Mouse (Mus musculus) limb, embryonic 14.5 days (tissue): ENCODE data around the gene Eif2ak4. TPM values are rescaled to one million over a fixed set of nuclear protein-coding genes. Genes with fewer than 3 reads are reported as not detected.

ENCODE experiments used
- ATAC-seq: fragments of 200-750 bp; cut with Nextera tagmentation; 2 replicates; pipeline ENCODE4 v1.8.0; 2017; ENCODE audit warnings: low read depth, moderate number of reproducible peaks, moderate TSS enrichment; ENCODE audit not compliant: low FRiP score
- DNase-seq: peaks from one replicate; pipeline ENCODE4 v3.0.0-alpha.2; 2015; ENCODE audit warnings: low spot score
- H3K27ac ChIP-seq: fragments of 300-500 bp; sonication (generic); replicated peaks from 2 replicates; pipeline ENCODE4 v1.5.1; 2014; ENCODE audit warnings: low read depth, mild to moderate bottlenecking, low read length, moderate library complexity, mixed read lengths
- H3K27me3 ChIP-seq: fragments of 300-500 bp; sonication (generic); 2 replicates; pipeline ENCODE4 v1.6.1; 2014; ENCODE audit warnings: low read length, mixed read lengths; ENCODE audit not compliant: control insufficient read depth, insufficient read depth
- H3K36me3 ChIP-seq: fragments of 300-500 bp; sonication (generic); 2 replicates; pipeline ENCODE4 v1.6.1; 2014; ENCODE audit warnings: mild to moderate bottlenecking, low read length, moderate library complexity, mixed read lengths; ENCODE audit not compliant: control insufficient read depth, insufficient read depth
- H3K4me1 ChIP-seq: fragments of 300-500 bp; sonication (generic); 2 replicates; pipeline ENCODE4 v1.6.1; 2014; ENCODE audit warnings: antibody characterized with exemption, low read length, mixed read lengths; ENCODE audit not compliant: control insufficient read depth, insufficient read depth
- H3K4me2 ChIP-seq: fragments of 300-500 bp; sonication (generic); replicated peaks from 2 replicates; pipeline ENCODE4 v1.6.1; 2014; ENCODE audit warnings: low read depth, mild to moderate bottlenecking, low read length, moderate library complexity; ENCODE audit not compliant: severe bottlenecking
- H3K4me3 ChIP-seq: fragments of 300-500 bp; sonication (generic); replicated peaks from 2 replicates; pipeline ENCODE4 v1.5.1; 2014; ENCODE audit warnings: low read length
- H3K9ac ChIP-seq: fragments of 300-500 bp; sonication (generic); 2 replicates; pipeline ENCODE4 v1.6.1; 2014; ENCODE audit warnings: mild to moderate bottlenecking, low read depth, low read length, moderate library complexity; ENCODE audit not compliant: severe bottlenecking
- H3K9me3 ChIP-seq: fragments of 300-500 bp; sonication (generic); 2 replicates; pipeline ENCODE4 v1.6.1; 2016; ENCODE audit warnings: low read length; ENCODE audit not compliant: control insufficient read depth
- POLR2A ChIP-seq: fragments of 200-500 bp; IDR thresholded peaks from 2 replicates; pipeline ENCODE4 v1.8.0; 2012; ENCODE audit warnings: inconsistent platforms, mild to moderate bottlenecking, moderate library complexity, borderline replicate concordance; ENCODE audit not compliant: insufficient read depth, insufficient read length; ENCODE audit errors: extremely low read depth
- WGBS: fragments of 180-500 bp; shearing (Covaris S2); extraction: QIAGEN DNeasy Blood & Tissue Kit; methylation state at CpG from one replicate; pipeline ENCODE4 v1.1.7; 2014; 5-methylcytosine and 5-hydroxymethylcytosine counted together
- polyA plus RNA-seq, 2 experiments: library from polyadenylated mRNA; depleted of rRNA in 1 of 2; stranded (reverse) in 1 of 2; unstranded in 1 of 2; fragments of >200 nt; fragmentation: Nextera tagmentation in 1 of 2; extraction: Ambion mirVana in 1 of 2; gene quantifications; 2 replicates each; pipeline versions ENCODE4 v1.2.1 to v1.2.3; 2012 to 2014

The Eif2ak4 gene
- polyA plus RNA-seq, 2 experiments, result 12.7 to 24.1 TPM

- no peak overlapping the region for H3K4me2 ChIP-seq
- no peak overlapping the region for H3K9ac ChIP-seq
- DNase-seq (no peak), ATAC-seq (no peak)
- no peak for TF ChIP-seq POLR2A
- H3K9me3 ChIP-seq, result no peaks in the 10 kb centered on the region
- H3K27me3 ChIP-seq, result no peaks in the 10 kb centered on the region
- no peaks in the 10 kb centered on the region for H3K4me1 ChIP-seq
- H3K27ac ChIP-seq, result no peak overlapping the region
- 69% methylated on average over 5 of the region's 5 CpGs for WGBS
- H3K4me3 ChIP-seq, result no peak overlapping the region
- peaks cover 12% of the 10 kb centered on the region; the same call in 1 of the 2 replicates for H3K36me3 ChIP-seq
Observed at GRCm38 (mm10) chr2:118404336-118404735, 15.9 kb downstream of the Eif2ak4 start.

- Histone ChIP-seq H3K9me3 (no peaks in the 10 kb centered on the region), H3K27ac (no peak overlapping the region), H3K36me3 (peaks cover 18% of the 10 kb centered on the region; the same call in 1 of the 2 replicates), H3K4me3 (no peak overlapping the region), H3K4me1 (no peaks in the 10 kb centered on the region), H3K9ac (no peak overlapping the region), H3K4me2 (no peak overlapping the region), H3K27me3 (no peaks in the 10 kb centered on the region)
- ATAC-seq (no peak), DNase-seq (no peak)
- no peak for TF ChIP-seq POLR2A
- WGBS, result 90% methylated on average over 4 of the region's 4 CpGs
Observed at GRCm38 (mm10) chr2:118405568-118405967, 17.1 kb downstream of the Eif2ak4 start.

DNA sequence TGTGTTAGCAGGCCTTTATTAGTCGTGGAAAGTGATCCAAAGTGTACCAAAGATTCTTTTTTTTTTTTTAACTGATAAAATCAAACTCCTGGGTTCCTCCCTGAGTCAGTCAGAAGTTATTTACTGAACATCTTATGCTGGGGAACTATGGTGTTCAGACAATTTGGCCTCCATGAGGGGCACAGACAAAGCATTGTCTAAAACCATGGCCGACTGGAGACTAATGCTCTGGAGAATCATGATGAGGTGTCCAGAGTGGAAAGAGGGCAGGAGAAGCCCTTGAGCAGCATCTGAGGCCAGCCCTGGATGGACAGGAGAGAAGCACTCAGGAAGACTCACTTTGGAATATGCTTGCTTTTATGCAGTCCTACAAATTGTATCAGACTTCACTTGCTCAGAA is 18.4 kb downstream of the Eif2ak4 start:
- ATAC-seq, result no peak
- Histone ChIP-seq H3K4me3 (no peak overlapping the region), H3K4me2 (no peak overlapping the region), H3K9me3 (no peaks in the 10 kb centered on the region), H3K4me1 (no peaks in the 10 kb centered on the region), H3K9ac (no peak overlapping the region), H3K27ac (no peak overlapping the region), H3K27me3 (no peaks in the 10 kb centered on the region), H3K36me3 (peaks cover 28% of the 10 kb centered on the region)
- DNase-seq, result no peak
- WGBS, result 63% methylated on average over 2 of the region's 2 CpGs
- TF ChIP-seq POLR2A, result no peak

- Histone ChIP-seq H3K36me3 (peaks cover 43% of the 10 kb centered on the region), H3K27ac (no peak overlapping the region), H3K27me3 (no peaks in the 10 kb centered on the region), H3K9ac (no peak overlapping the region), H3K4me1 (no peaks in the 10 kb centered on the region), H3K4me2 (no peak overlapping the region), H3K9me3 (no peaks in the 10 kb centered on the region), H3K4me3 (no peak overlapping the region)
- ATAC-seq, result no peak
- no peak for DNase-seq
- 85% methylated on average over 4 of the region's 4 CpGs for WGBS
- no peak for TF ChIP-seq POLR2A
Observed at GRCm38 (mm10) chr2:118408336-118408895, 20.0 kb downstream of the Eif2ak4 start.

GRCm38 (mm10) chr2:118412821-118413220 is 24.4 kb downstream of the Eif2ak4 start:
- peaks cover 54% of the 10 kb centered on the region for H3K36me3 ChIP-seq
- no peak overlapping the region for H3K9ac ChIP-seq
- H3K4me3 ChIP-seq, result no peak overlapping the region
- H3K4me1 ChIP-seq, result no peaks in the 10 kb centered on the region
- ATAC-seq, result no peak
- no peak overlapping the region for H3K4me2 ChIP-seq
- no peaks in the 10 kb centered on the region for H3K9me3 ChIP-seq
- no peak for DNase-seq
- 95% methylated on average over 11 of the region's 11 CpGs for WGBS
- no peak for TF ChIP-seq POLR2A
- no peak overlapping the region for H3K27ac ChIP-seq
- H3K27me3 ChIP-seq, result no peaks in the 10 kb centered on the region
